Mouse (Mus musculus): Measurements from ENCODE around the gene Ccdc92. TPM values are rescaled to one million over a fixed set of nuclear protein-coding genes. Genes with fewer than 3 reads are reported as not detected.

The Ccdc92 gene
- total RNA-seq, 2 experiments from 2014 or later: 78.5 to 84.5 TPM

- peak; percentile 72 for DNase-seq (ENCODE audit: low spot score in 2 of 2)
- intact Hi-C loops (cut with DNase I): no loop called here
Observed at GRCm38 (mm10) chr5:124809708-124810366, 52.4 kb downstream of the Ccdc92 start.

GRCm38 (mm10) chr5:124792112-124792511 is 70.1 kb downstream of the Ccdc92 start:
- intact Hi-C loops (cut with DNase I): no loop called here
- no peak for DNase-seq (ENCODE audit: low spot score in 2 of 2)

GRCm38 (mm10) chr5:124785650-124786049 is 76.6 kb downstream of the Ccdc92 start:
- intact Hi-C loops (cut with DNase I): no loop called here
- DNase-seq (ENCODE audit: low spot score in 2 of 2): no peak

Other genes starting within 250 kb of the Ccdc92 start
- gene Atp6v0a2, start 233.8 kb downstream of the Ccdc92 start, total RNA-seq (2021): 10 to 100 TPM; 57.8 to 64.7 TPM
- gene Dnah10, start 137.3 kb downstream of the Ccdc92 start, total RNA-seq (2021): under 1 TPM; 0.25 to 0.57 TPM
- gene Zfp664, start 267 bp upstream of the Ccdc92 start, total RNA-seq (2021): 10 to 100 TPM; 66.0 to 71.9 TPM
- gene Rflna, start 140.8 kb upstream of the Ccdc92 start, total RNA-seq (2021): 1 to 10 TPM in 1 of 2 experiments, under 1 TPM in 1; 0.44 to 2.5 TPM

Data from left cerebral cortex, postnatal 36 days (tissue).